Mouse (Mus musculus) CH12.LX (cell line): ENCODE measurements around the gene Cldnd2. TPM values are rescaled to one million over a fixed set of nuclear protein-coding genes. Genes with fewer than 3 reads are reported as not detected.

Source experiments
- DNase-seq: peaks from one replicate; pipeline ENCODE4 v3.0.0-alpha.2; 2013; ENCODE audit errors: extremely low read depth
- H3K27ac ChIP-seq: 2 replicates; pipeline ENCODE4 v1.5.1; 2012; ENCODE audit warnings: low read depth, mild to moderate bottlenecking, control low read depth, moderate library complexity; ENCODE audit not compliant: insufficient read depth
- H3K27me3 ChIP-seq: replicated peaks from 2 replicates; pipeline ENCODE3; 2012; ENCODE audit warnings: inconsistent platforms
- H3K36me3 ChIP-seq, 2 experiments: replicated peaks in 1 of 2; 2 replicates each; pipeline versions ENCODE3 to v1.6.1; 2012; ENCODE audit warnings: inconsistent platforms in 1 of 2, low read length in 1 of 2, mild to moderate bottlenecking in 1 of 2, mixed read lengths in 1 of 2, moderate library complexity in 1 of 2; ENCODE audit not compliant: control insufficient read depth in 1 of 2, insufficient read depth in 1 of 2
- H3K4me1 ChIP-seq, 2 experiments: 2 replicates each; pipeline ENCODE4 v1.6.1; 2012; ENCODE audit warnings: inconsistent platforms in 1 of 2, moderate library complexity in 1 of 2; ENCODE audit not compliant: insufficient read depth in 2 of 2, control insufficient read depth in 1 of 2
- H3K4me2 ChIP-seq: 2 replicates; pipeline ENCODE4 v1.6.1; 2012; ENCODE audit warnings: low read depth, mild to moderate bottlenecking, control low read depth; ENCODE audit not compliant: poor library complexity, insufficient read depth, severe bottlenecking
- H3K4me3 ChIP-seq, 3 experiments: fragments of 150-350 bp in 1 of 3; sonication (generic) in 1 of 3; replicated peaks in 1 of 3; 2 replicates each; pipeline versions ENCODE3 to v1.5.1; 2011 to 2012; ENCODE audit warnings: low read depth in 2 of 3, low read length in 2 of 3, mild to moderate bottlenecking in 2 of 3, moderate library complexity in 2 of 3, control low read depth in 1 of 3, improper control_type of control experiment in 1 of 3, inconsistent platforms in 1 of 3, mixed read lengths in 1 of 3; ENCODE audit not compliant: poor library complexity in 1 of 3
- H3K79me2 ChIP-seq: replicated peaks from 2 replicates; pipeline ENCODE4 v1.6.1; 2012; ENCODE audit warnings: mild to moderate bottlenecking, moderate library complexity; ENCODE audit not compliant: control insufficient read depth, poor library complexity, insufficient read depth, severe bottlenecking; ENCODE audit errors: extremely low read depth
- H3K9ac ChIP-seq: 2 replicates; pipeline ENCODE4 v1.6.1; 2012; ENCODE audit warnings: low read depth, mild to moderate bottlenecking, control low read depth, moderate library complexity; ENCODE audit not compliant: insufficient read depth
- H3K9me3 ChIP-seq: replicated peaks from 2 replicates; pipeline ENCODE3; 2012; ENCODE audit warnings: low read length, inconsistent platforms, mixed read lengths
- BHLHE40 ChIP-seq: IDR thresholded peaks from 2 replicates; pipeline ENCODE4 v1.6.1; 2011; ENCODE audit warnings: mild to moderate bottlenecking, low read depth, low read length, improper control_type of control experiment
- CHD1 ChIP-seq: IDR thresholded peaks from 2 replicates; pipeline ENCODE4 v1.6.1; 2012; ENCODE audit warnings: low read depth, low read length, improper control_type of control experiment, inconsistent platforms
- CHD2 ChIP-seq: IDR thresholded peaks from 2 replicates; pipeline ENCODE4 v1.6.1; 2011; ENCODE audit warnings: low read length, improper control_type of control experiment
- CTCF ChIP-seq, 2 experiments: IDR thresholded peaks in 1 of 2; conservative IDR thresholded peaks in 1 of 2; 2 replicates each; pipeline ENCODE4 v1.5.1; 2011 to 2012; ENCODE audit warnings: low read depth in 2 of 2, low read length in 2 of 2, improper control_type of control experiment in 1 of 2, inconsistent platforms in 1 of 2, mild to moderate bottlenecking in 1 of 2, moderate library complexity in 1 of 2
- E2F4 ChIP-seq: IDR thresholded peaks from 2 replicates; pipeline ENCODE4 v1.6.1; 2011; ENCODE audit warnings: low read depth, low read length, improper control_type of control experiment; ENCODE audit not compliant: insufficient replicate concordance
- ELF1 ChIP-seq: IDR thresholded peaks from 2 replicates; pipeline ENCODE4 v1.6.1; 2014; ENCODE audit warnings: low read depth, mild to moderate bottlenecking, inconsistent platforms, low read length, improper control_type of control experiment
- EP300 ChIP-seq: IDR thresholded peaks from 2 replicates; pipeline ENCODE4 v1.6.1; 2011; ENCODE audit warnings: low read length, improper control_type of control experiment
- ETS1 ChIP-seq: conservative IDR thresholded peaks from 2 replicates; pipeline ENCODE4 v1.6.1; 2012; ENCODE audit warnings: low read depth, mild to moderate bottlenecking, inconsistent platforms, low read length, improper control_type of control experiment, moderate library complexity
- GABPA ChIP-seq: IDR thresholded peaks from 2 replicates; pipeline ENCODE4 v1.6.1; 2012; ENCODE audit warnings: low read depth, low read length, improper control_type of control experiment, inconsistent platforms; ENCODE audit not compliant: insufficient replicate concordance
- HCFC1 ChIP-seq: IDR thresholded peaks from 2 replicates; pipeline ENCODE4 v1.6.1; 2012; ENCODE audit warnings: low read depth, mild to moderate bottlenecking, inconsistent platforms, low read length, improper control_type of control experiment
- IRF4 ChIP-seq: IDR thresholded peaks from 2 replicates; pipeline ENCODE4 v1.6.1; 2014; ENCODE audit warnings: low read depth, mild to moderate bottlenecking, inconsistent platforms, low read length, improper control_type of control experiment
- JUN ChIP-seq: IDR thresholded peaks from 2 replicates; pipeline ENCODE4 v1.6.1; 2011; ENCODE audit warnings: low read depth, mild to moderate bottlenecking, low read length, improper control_type of control experiment, moderate library complexity; ENCODE audit not compliant: insufficient read depth
- JUND ChIP-seq: conservative IDR thresholded peaks from 2 replicates; pipeline ENCODE4 v1.6.1; 2011; ENCODE audit warnings: low read depth, low read length, improper control_type of control experiment
- KAT2A ChIP-seq: IDR thresholded peaks from 2 replicates; pipeline ENCODE4 v1.6.1; 2012; ENCODE audit warnings: low read length, improper control_type of control experiment, inconsistent platforms; ENCODE audit not compliant: insufficient replicate concordance
- MAFK ChIP-seq: IDR thresholded peaks from 2 replicates; pipeline ENCODE4 v1.6.1; 2011; ENCODE audit warnings: low read length, improper control_type of control experiment; ENCODE audit not compliant: insufficient replicate concordance
- MAX ChIP-seq: IDR thresholded peaks from 2 replicates; pipeline ENCODE4 v1.6.1; 2011; ENCODE audit warnings: low read length, improper control_type of control experiment
- MAZ ChIP-seq: IDR thresholded peaks from 2 replicates; pipeline ENCODE4 v1.6.1; 2012; ENCODE audit warnings: low read depth, mild to moderate bottlenecking, inconsistent platforms, low read length, improper control_type of control experiment, moderate library complexity
- MEF2A ChIP-seq: IDR thresholded peaks from 2 replicates; pipeline ENCODE4 v1.6.1; 2014; ENCODE audit warnings: low read depth, mild to moderate bottlenecking, inconsistent platforms, low read length, improper control_type of control experiment, borderline replicate concordance
- MXI1 ChIP-seq: IDR thresholded peaks from 2 replicates; pipeline ENCODE4 v1.6.1; 2011; ENCODE audit warnings: mild to moderate bottlenecking, low read depth, low read length, improper control_type of control experiment
- MYC ChIP-seq: IDR thresholded peaks from 2 replicates; pipeline ENCODE4 v1.6.1; 2011; ENCODE audit warnings: low read depth, mild to moderate bottlenecking, improper control_type of control experiment, low read length
- NELFE ChIP-seq: IDR thresholded peaks from 2 replicates; pipeline ENCODE4 v1.6.1; 2011; ENCODE audit warnings: low read depth, low read length, improper control_type of control experiment
- NRF1 ChIP-seq: IDR thresholded peaks from 2 replicates; pipeline ENCODE4 v1.6.1; 2014; ENCODE audit warnings: low read depth, mild to moderate bottlenecking, inconsistent platforms, low read length, improper control_type of control experiment, moderate library complexity
- POLR2A ChIP-seq: IDR thresholded peaks from 2 replicates; pipeline ENCODE4 v1.6.1; 2011; ENCODE audit warnings: low read depth, mild to moderate bottlenecking, improper control_type of control experiment, low read length
- POLR2AphosphoS2 ChIP-seq: IDR thresholded peaks from 2 replicates; pipeline ENCODE4 v1.6.1; 2011; ENCODE audit warnings: low read depth, low read length, improper control_type of control experiment
- RAD21 ChIP-seq: IDR thresholded peaks from 2 replicates; pipeline ENCODE4 v1.6.1; 2011; ENCODE audit warnings: low read depth, mild to moderate bottlenecking, low read length, improper control_type of control experiment, moderate library complexity
- RCOR1 ChIP-seq: conservative IDR thresholded peaks from 2 replicates; pipeline ENCODE4 v1.6.1; 2012; ENCODE audit warnings: low read depth, mild to moderate bottlenecking, inconsistent platforms, low read length, improper control_type of control experiment
- SIN3A ChIP-seq: IDR thresholded peaks from 2 replicates; pipeline ENCODE4 v1.6.1; 2012; ENCODE audit warnings: low read length, improper control_type of control experiment, inconsistent platforms
- SMC3 ChIP-seq: IDR thresholded peaks from 2 replicates; pipeline ENCODE4 v1.6.1; 2011; ENCODE audit warnings: low read depth, low read length, improper control_type of control experiment
- TBP ChIP-seq: conservative IDR thresholded peaks from 2 replicates; pipeline ENCODE4 v1.6.1; 2011; ENCODE audit warnings: low read depth, low read length, improper control_type of control experiment
- TCF12 ChIP-seq: IDR thresholded peaks from 2 replicates; pipeline ENCODE4 v1.6.1; 2014; ENCODE audit warnings: low read depth, mild to moderate bottlenecking, inconsistent platforms, low read length, improper control_type of control experiment
- USF1 ChIP-seq: IDR thresholded peaks from 2 replicates; pipeline ENCODE4 v1.6.1; 2014; ENCODE audit warnings: low read depth, mild to moderate bottlenecking, inconsistent platforms, low read length, improper control_type of control experiment
- ZMIZ1 ChIP-seq: IDR thresholded peaks from 2 replicates; pipeline ENCODE4 v1.6.1; 2012; ENCODE audit warnings: low read depth, mild to moderate bottlenecking, inconsistent platforms, low read length, improper control_type of control experiment
- dilution Hi-C: fragments of 300-500 bp; cut with MboI; formaldehyde crosslinking; loops from 2 replicates; pipeline ENCODE4 v1.14.3; 2020; ENCODE audit warnings: low sequenced_read_pairs; ENCODE audit not compliant: extremely low pct_unique_long_range_greater_than_20kb, extremely low pct_ligation_motif_present
- in situ Hi-C: fragments of 300-500 bp; cut with MboI; formaldehyde crosslinking; loops from 3 replicates; pipeline ENCODE4 v1.14.3; 2019; ENCODE audit warnings: low sequenced_read_pairs, low pct_ligation_motif_present, low pct_unique_long_range_greater_than_20kb, mixed read lengths
- polyA plus RNA-seq: library from polyadenylated mRNA; unstranded; fragments of >175 nt; gene quantifications from 2 replicates; pipeline ENCODE4 v1.2.1, GENCODE M21; 2012; ENCODE audit warnings: low read depth; ENCODE audit not compliant: insufficient read length
- total RNA-seq, 2 experiments: library from RNA; depleted of rRNA; stranded (reverse); fragments of 300-350 nt in 1 of 2; fragments of >200 nt in 1 of 2; gene quantifications; 2 replicates each; pipeline ENCODE4 v1.2.3; 2012 to 2014

Cldnd2 gene
- total and polyA plus RNA-seq, 3 experiments: not detected

DNA sequence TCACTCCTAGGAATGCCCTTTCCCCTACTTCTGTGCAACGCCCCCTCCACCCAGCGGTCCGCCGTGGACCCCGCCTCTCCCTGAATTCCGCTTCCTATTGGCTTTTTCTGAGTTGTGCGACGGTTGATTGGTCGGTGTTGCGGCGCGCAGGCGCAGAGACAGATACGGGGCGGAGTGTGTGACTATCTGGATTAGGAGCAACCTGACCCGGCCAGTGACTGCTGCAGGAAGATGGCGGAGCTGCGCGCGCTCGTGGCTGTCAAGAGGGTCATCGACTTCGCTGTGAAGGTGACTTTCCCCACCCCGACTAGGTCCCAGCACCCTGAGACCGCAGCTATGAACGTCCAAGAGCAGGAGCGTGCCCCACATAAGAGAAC, 3.3 kb downstream of the Cldnd2 start, which contains the start of the genes Etfb and Gm45233:
Etfb (plus strand) TSS at position 167 of the 377 bp plus-strand sequence.
Gm45233 (plus strand) TSS at position 212 of the 377 bp plus-strand sequence.
- in situ Hi-C loops: no loop called here
- Histone ChIP-seq H3K36me3 (peaks cover 0 to 15% of the 10 kb centered on the region in 2 experiments), H3K4me2 (peak within 1 kb of the TSS; percentile 85)
- TF ChIP-seq MAX (peak; percentile 72), SIN3A (peak; percentile 81; the same call in 1 of the 2 replicates), CHD1 (no peak), TBP (peak; percentile 84; the same call in 1 of the 2 replicates), RAD21 (no peak), JUN (no peak), TCF12 (peak; percentile 89), IRF4 (peak; percentile 34; the same call in 1 of the 2 replicates), MAFK (no peak), RCOR1 (no peak), NRF1 (peak; percentile 98), KAT2A (no peak), POLR2AphosphoS2 (peak; percentile 59; the same call in 1 of the 2 replicates), MAZ (0 out of 2 replicates have a peak, but pooled peaks have one; percentile 18), E2F4 (no peak), NELFE (peak; percentile 97), HCFC1 (peak; percentile 62), MEF2A (no peak), ETS1 (0 out of 2 replicates have a peak, but pooled peaks have one; percentile 11), SMC3 (no peak; the same call in 1 of the 2 replicates), POLR2A (peak; percentile 86), CHD2 (peak; percentile 62; the same call in 1 of the 2 replicates), ELF1 (0 out of 2 replicates have a peak, but pooled peaks have one; percentile 25), EP300 (no peak), CTCF (conservative IDR thresholded peaks at IDR 0.05 in 1 of 2, IDR thresholded peaks at IDR 0.05 in 1 of 2; ENCODE audit: low read depth in 2 of 2, low read length in 2 of 2) (no peak), GABPA (no peak), ZMIZ1 (peak; percentile 93), USF1 (no peak), BHLHE40 (peak; percentile 10; the same call in 1 of the 2 replicates), MYC (peak; percentile 48; the same call in 1 of the 2 replicates), JUND (no peak), MXI1 (peak; percentile 74; the same call in 1 of the 2 replicates)
- TF ChIP-seq, all 38 proteins: peak for 18
- peak; percentile 97 for DNase-seq
- Histone ChIP-seq H3K9me3 (no peaks in the 10 kb centered on the region), H3K79me2 (no peaks in the 10 kb centered on the region; the same call in 1 of the 2 replicates), H3K27ac (peak within 1 kb of the TSS; percentile 5; the same call in 1 of the 2 replicates), H3K9ac (peak within 1 kb of the TSS; percentile 70), H3K4me3 (peak within 1 kb of the TSS; percentile 63 to 74 (median 65)), H3K27me3 (no peaks in the 10 kb centered on the region), H3K4me1 (peaks cover 18 to 56% of the 10 kb centered on the region in 2 experiments)
- dilution Hi-C loops: no loop called here
